In genomic region chr1:134215751-134216628, GRCm38 (mm10) we compare ENCODE assay signal across 11 mouse cellular contexts. TPM values are rescaled to one million over a fixed set of nuclear protein-coding genes. Genes with fewer than 3 reads are reported as not detected.
DNase-seq lines count a peak whose midpoint lies in the region; ATAC-seq and TF ChIP-seq lines count a peak whose summit lies in the region.
"Had no signal": no experiment of that assay in that cellular context is flagged by ENCODE, and none has a peak within 500 bp of the region (broad histone marks: within the 10 kb centered on the region; RNA-seq: fewer than 3 reads in every experiment).

No protein-coding gene starts in this region.

- ATAC-seq in hindbrain, embryonic 14.5 days (ENCODE audit: low FRiP score) = no peak
- peak; percentile 58; the same call in 1 of the 2 replicates for ATAC-seq in forebrain, embryonic 12.5 days (ENCODE audit: low FRiP score)
- ATAC-seq in hindbrain, postnatal 0 days = peak; percentile 31; the same call in 1 of the 2 replicates
- ATAC-seq in neural tube, embryonic 15.5 days (ENCODE audit: low FRiP score) = peak; percentile 32; the same call in 1 of the 2 replicates
- no peak for ATAC-seq in granulocyte monocyte progenitor cell, adult 5-6 weeks (replicated peaks; ENCODE audit: poor library complexity, severe bottlenecking)

- peak overlapping the region; percentile 6; the same call in 1 of the 2 replicates for H3K4me3 ChIP-seq in hindbrain, embryonic 10.5 days
- no peak overlapping the region for H3K4me3 ChIP-seq in hindbrain, embryonic 14.5 days (replicated peaks; ENCODE audit: low read length)
- H3K4me3 ChIP-seq in forebrain, embryonic 12.5 days (replicated peaks) = no peak overlapping the region
- H3K4me3 ChIP-seq in hindbrain, postnatal 0 days (ENCODE audit: low read length) = no peak overlapping the region
- H3K4me3 ChIP-seq in neural tube, embryonic 15.5 days (replicated peaks) = no peak overlapping the region

- no peak overlapping the region for H3K4me2 ChIP-seq in hindbrain, embryonic 14.5 days (replicated peaks)
- peak overlapping the region; percentile 6; the same call in 1 of the 2 replicates for H3K4me2 ChIP-seq in forebrain, embryonic 12.5 days
- no peak overlapping the region for H3K4me2 ChIP-seq in hindbrain, postnatal 0 days (ENCODE audit: low read depth, low read length)
- H3K4me2 ChIP-seq in neural tube, embryonic 15.5 days = no peak overlapping the region

- H3K27me3 ChIP-seq in hindbrain, embryonic 10.5 days (ENCODE audit: insufficient read depth, poor library complexity, severe bottlenecking) = peaks cover 9% of the 10 kb centered on the region
- no peaks in the 10 kb centered on the region for H3K27me3 ChIP-seq in hindbrain, embryonic 14.5 days (ENCODE audit: control insufficient read depth, insufficient read depth, low read length)
- peaks cover 36% of the 10 kb centered on the region for H3K27me3 ChIP-seq in forebrain, embryonic 12.5 days
- H3K27me3 ChIP-seq in hindbrain, postnatal 0 days (ENCODE audit: insufficient read depth, low read length) = no peaks in the 10 kb centered on the region
- no peaks in the 10 kb centered on the region for H3K27me3 ChIP-seq in neural tube, embryonic 15.5 days (replicated peaks)

- no peaks in the 10 kb centered on the region for H3K9me3 ChIP-seq in hindbrain, embryonic 10.5 days
- no peaks in the 10 kb centered on the region for H3K9me3 ChIP-seq in hindbrain, embryonic 14.5 days (ENCODE audit: control insufficient read depth, low read length)
- H3K9me3 ChIP-seq in forebrain, embryonic 12.5 days = no peaks in the 10 kb centered on the region
- H3K9me3 ChIP-seq in hindbrain, postnatal 0 days (ENCODE audit: low read length) = no peaks in the 10 kb centered on the region
- H3K9me3 ChIP-seq in neural tube, embryonic 15.5 days (replicated peaks) = no peaks in the 10 kb centered on the region

- peak overlapping the region; percentile 85 for H3K27ac ChIP-seq in hindbrain, embryonic 10.5 days
- no peak overlapping the region for H3K27ac ChIP-seq in hindbrain, embryonic 14.5 days
- H3K27ac ChIP-seq in forebrain, embryonic 12.5 days = no peak overlapping the region
- H3K27ac ChIP-seq in hindbrain, postnatal 0 days = peak overlapping the region; percentile 36; the same call in 1 of the 2 replicates
- peak overlapping the region; percentile 56; the same call in 1 of the 2 replicates for H3K27ac ChIP-seq in neural tube, embryonic 15.5 days (replicated peaks)

- H3K4me1 ChIP-seq in hindbrain, embryonic 10.5 days (replicated peaks) = peaks cover 50% of the 10 kb centered on the region
- peaks cover 13% of the 10 kb centered on the region for H3K4me1 ChIP-seq in hindbrain, embryonic 14.5 days (replicated peaks; ENCODE audit: control insufficient read depth, insufficient read depth, low read length)
- H3K4me1 ChIP-seq in forebrain, embryonic 12.5 days = peaks cover 28% of the 10 kb centered on the region
- no peaks in the 10 kb centered on the region; the same call in 1 of the 2 replicates for H3K4me1 ChIP-seq in hindbrain, postnatal 0 days (ENCODE audit: insufficient read depth, low read length)
- H3K4me1 ChIP-seq in neural tube, embryonic 15.5 days = peaks cover 34% of the 10 kb centered on the region

- H3K9ac ChIP-seq in hindbrain, embryonic 14.5 days = no peak overlapping the region
- H3K9ac ChIP-seq in forebrain, embryonic 12.5 days = no peak overlapping the region
- 0 out of 2 replicates have a peak overlapping the region, but pooled peaks have one; percentile 6 for H3K9ac ChIP-seq in hindbrain, postnatal 0 days (replicated peaks; ENCODE audit: low read length)
- H3K9ac ChIP-seq in neural tube, embryonic 15.5 days (replicated peaks) = no peak overlapping the region

- 22% methylated on average over 11 of the region's 11 CpGs for WGBS in hindbrain, embryonic 10.5 days
- 24% methylated on average over 11 of the region's 11 CpGs for WGBS in hindbrain, embryonic 14.5 days
- WGBS in forebrain, embryonic 12.5 days = 16% methylated on average over 11 of the region's 11 CpGs
- 24% methylated on average over 11 of the region's 11 CpGs for WGBS in hindbrain, postnatal 0 days
- 23% methylated on average over 11 of the region's 11 CpGs for WGBS in neural tube, embryonic 15.5 days

- H3K36me3 ChIP-seq in hindbrain, embryonic 10.5 days = no peaks in the 10 kb centered on the region
- H3K36me3 ChIP-seq in hindbrain, embryonic 14.5 days (replicated peaks; ENCODE audit: control insufficient read depth, insufficient read depth) = no peaks in the 10 kb centered on the region
- H3K36me3 ChIP-seq in forebrain, embryonic 12.5 days (replicated peaks) = no peaks in the 10 kb centered on the region
- no peaks in the 10 kb centered on the region for H3K36me3 ChIP-seq in hindbrain, postnatal 0 days (ENCODE audit: insufficient read depth, low read length)
- no peaks in the 10 kb centered on the region for H3K36me3 ChIP-seq in neural tube, embryonic 15.5 days

- peak; percentile 32 for DNase-seq in hindbrain, embryonic 10.5 days (ENCODE audit: low spot score)
- DNase-seq in hindbrain, embryonic 14.5 days (ENCODE audit: low spot score) = no peak
- peak; percentile 34 for DNase-seq in hindbrain, postnatal 0 days (ENCODE audit: low spot score)
- DNase-seq in right cerebral cortex, postnatal 25 days = no peak
- DNase-seq: cerebellum, postnatal 36 days; thymus, postnatal 14 days had no signal

- TF ChIP-seq CTCF in hindbrain, postnatal 0 days (IDR thresholded peaks at IDR 0.05; ENCODE audit: low read depth) = no peak

RNA-seq across cellular contexts. Expression of gene Adora1, which starts 19.2 kb away (rescaled TPM):
- polyA plus RNA-seq in hindbrain, embryonic 10.5 days (2016; fragmentation: Nextera tagmentation; extraction: Ambion mirVana) = 0.37 and 0.46 TPM in 2 replicates
- 13.0 and 14.9 TPM in 2 replicates for polyA plus RNA-seq in hindbrain, embryonic 14.5 days (2014; fragmentation: Nextera tagmentation; extraction: Ambion mirVana)
- 1.4 and 1.8 TPM in 2 replicates for polyA plus RNA-seq in forebrain, embryonic 12.5 days (2016; fragmentation: Nextera tagmentation; extraction: Ambion mirVana)
- 51.1 and 54.2 TPM in 2 replicates for total RNA-seq in hindbrain, postnatal 0 days (2014; rRNA removed)
- polyA plus RNA-seq in hindbrain, postnatal 0 days (2015; fragmentation: Nextera tagmentation; extraction: Ambion mirVana) = 32.6 and 33.4 TPM in 2 replicates
- polyA plus RNA-seq in neural tube, embryonic 15.5 days (2015; fragmentation: Nextera tagmentation; extraction: Ambion mirVana) = 23.8 and 28.8 TPM in 2 replicates
- total RNA-seq in granulocyte monocyte progenitor cell, adult 5-6 weeks (2014; fragmentation: Nextera tagmentation) = not detected in 2 replicates
- not detected in 2 replicates for total RNA-seq in granulocyte monocyte progenitor cell, adult 5-6 weeks (2017)
- total RNA-seq: MEL had no signal

RNA-seq across cellular contexts. Expression of gene Mybph, which starts 22.7 kb away (rescaled TPM):
- 0.21 and 0.39 TPM in 2 replicates for polyA plus RNA-seq in hindbrain, embryonic 10.5 days (2016; fragmentation: Nextera tagmentation; extraction: Ambion mirVana)
- 0.27 TPM in 1 of 2 replicates, not detected in the other for polyA plus RNA-seq in hindbrain, embryonic 14.5 days (2014; fragmentation: Nextera tagmentation; extraction: Ambion mirVana)
- 0.15 and 0.34 TPM in 2 replicates for polyA plus RNA-seq in forebrain, embryonic 12.5 days (2016; fragmentation: Nextera tagmentation; extraction: Ambion mirVana)
- not detected in 2 replicates for total RNA-seq in hindbrain, postnatal 0 days (2014; rRNA removed)
- polyA plus RNA-seq in hindbrain, postnatal 0 days (2015; fragmentation: Nextera tagmentation; extraction: Ambion mirVana) = 0.08 TPM in 1 of 2 replicates, not detected in the other
- polyA plus RNA-seq in neural tube, embryonic 15.5 days (2015; fragmentation: Nextera tagmentation; extraction: Ambion mirVana) = 2.7 and 4.4 TPM in 2 replicates
- not detected in 2 replicates for total RNA-seq in granulocyte monocyte progenitor cell, adult 5-6 weeks (2014; fragmentation: Nextera tagmentation)
- not detected in 2 replicates for total RNA-seq in granulocyte monocyte progenitor cell, adult 5-6 weeks (2017)
- total RNA-seq: hematopoietic stem cell, adult 5-6 weeks; MEL had no signal

RNA-seq across cellular contexts. Expression of gene Chil1, which starts 34.0 kb away (rescaled TPM):
- polyA plus RNA-seq in hindbrain, embryonic 10.5 days (2016; fragmentation: Nextera tagmentation; extraction: Ambion mirVana) = 1.5 and 3.4 TPM in 2 replicates
- 2.5 and 3.6 TPM in 2 replicates for polyA plus RNA-seq in hindbrain, embryonic 14.5 days (2014; fragmentation: Nextera tagmentation; extraction: Ambion mirVana)
- polyA plus RNA-seq in forebrain, embryonic 12.5 days (2016; fragmentation: Nextera tagmentation; extraction: Ambion mirVana) = 1.9 and 2.5 TPM in 2 replicates
- 4.5 and 6.2 TPM in 2 replicates for total RNA-seq in hindbrain, postnatal 0 days (2014; rRNA removed)
- 3.1 and 4.1 TPM in 2 replicates for polyA plus RNA-seq in hindbrain, postnatal 0 days (2015; fragmentation: Nextera tagmentation; extraction: Ambion mirVana)
- polyA plus RNA-seq in neural tube, embryonic 15.5 days (2015; fragmentation: Nextera tagmentation; extraction: Ambion mirVana) = 2.0 and 2.1 TPM in 2 replicates
- not detected in 2 replicates for total RNA-seq in granulocyte monocyte progenitor cell, adult 5-6 weeks (2014; fragmentation: Nextera tagmentation)
- 4.7 and 6.3 TPM in 2 replicates for total RNA-seq in granulocyte monocyte progenitor cell, adult 5-6 weeks (2017)
- total RNA-seq: MEL had no signal

Comparison
In these comparisons a context has a peak if more than half of its experiments do, and no peak if none do; other contexts are left out.
1. DNase-seq: peak in hindbrain, embryonic 10.5 days (single experiment) and hindbrain, postnatal 0 days (single experiment); none in hindbrain, embryonic 14.5 days (single experiment) and right cerebral cortex, postnatal 25 days (single experiment).
2. H3K27ac ChIP-seq: peak in hindbrain, embryonic 10.5 days (single experiment), hindbrain, postnatal 0 days (single experiment) and neural tube, embryonic 15.5 days (single experiment); none in hindbrain, embryonic 14.5 days (single experiment) and forebrain, embryonic 12.5 days (single experiment).
3. ATAC-seq: peak in forebrain, embryonic 12.5 days (single experiment), hindbrain, postnatal 0 days (single experiment) and neural tube, embryonic 15.5 days (single experiment); none in hindbrain, embryonic 14.5 days (single experiment) and granulocyte monocyte progenitor cell, adult 5-6 weeks (single experiment).